Mouse (Mus musculus): ENCODE measurements at regions not wholly inside any gene's neighbourhood (a gene's known extent, or its start where the extent isn't known, plus 50 kb on each side); places are given as distances from the start of the nearest gene placed in this dataset.

DNA sequence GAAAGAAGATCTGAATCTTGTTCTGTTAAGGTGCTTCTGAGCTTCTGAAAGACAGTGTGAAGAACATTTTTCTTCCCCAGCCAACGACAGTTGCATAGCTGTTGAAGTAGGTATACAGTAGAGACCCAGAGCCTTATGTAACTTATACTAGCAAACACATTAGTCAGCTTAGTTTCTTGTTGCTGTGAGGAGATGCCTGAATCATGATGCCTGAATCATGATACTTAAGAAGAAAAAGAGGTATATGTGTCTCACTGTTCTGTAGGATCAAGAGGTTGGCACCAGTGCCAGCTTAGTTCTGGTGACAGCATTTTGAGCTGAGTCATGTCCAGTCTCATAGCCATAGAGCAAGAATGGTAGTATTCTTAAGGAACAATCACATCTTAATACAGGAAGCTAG, 87.2 kb upstream of the Pdzrn3 start:
- WGBS: 81% methylated on average over 1 of the region's 1 CpGs
- Histone ChIP-seq H3K4me2 (ENCODE audit: low read length) (no peak overlapping the region), H3K9me3 (replicated peaks; ENCODE audit: control insufficient read depth, low read length) (no peaks in the 10 kb centered on the region), H3K27ac (ENCODE audit: low read depth, low read length) (no peak overlapping the region), H3K9ac (ENCODE audit: low read length) (no peak overlapping the region), H3K4me1 (ENCODE audit: control insufficient read depth, insufficient read depth, low read length) (no peaks in the 10 kb centered on the region), H3K36me3 (ENCODE audit: control insufficient read depth, insufficient read depth, low read length) (no peaks in the 10 kb centered on the region), H3K27me3 (replicated peaks; ENCODE audit: control insufficient read depth, insufficient read depth, low read length) (no peaks in the 10 kb centered on the region), H3K4me3 (ENCODE audit: low read depth, low read length) (no peak overlapping the region)
- ATAC-seq (no peak), DNase-seq (ENCODE audit: low spot score) (no peak)

- Histone ChIP-seq H3K4me1 (ENCODE audit: control insufficient read depth, insufficient read depth, low read length) (no peaks in the 10 kb centered on the region), H3K27me3 (replicated peaks; ENCODE audit: control insufficient read depth, insufficient read depth, low read length) (no peaks in the 10 kb centered on the region), H3K9ac (ENCODE audit: low read length) (no peak overlapping the region), H3K36me3 (ENCODE audit: control insufficient read depth, insufficient read depth, low read length) (no peaks in the 10 kb centered on the region), H3K27ac (ENCODE audit: low read depth, low read length) (no peak overlapping the region), H3K9me3 (replicated peaks; ENCODE audit: control insufficient read depth, low read length) (no peaks in the 10 kb centered on the region), H3K4me2 (ENCODE audit: low read length) (no peak overlapping the region), H3K4me3 (ENCODE audit: low read depth, low read length) (no peak overlapping the region)
- ATAC-seq (no peak), DNase-seq (ENCODE audit: low spot score) (no peak)
- 53% methylated on average over 3 of the region's 3 CpGs for WGBS
Observed at GRCm38 (mm10) chr6:101463812-101464320, 86.2 kb upstream of the Pdzrn3 start.

- H3K4me2 ChIP-seq (ENCODE audit: low read length): no peak overlapping the region
- no peak overlapping the region for H3K4me3 ChIP-seq (ENCODE audit: low read depth, low read length)
- ATAC-seq: no peak
- WGBS: 89% methylated on average over 5 of the region's 5 CpGs
- H3K36me3 ChIP-seq (ENCODE audit: control insufficient read depth, insufficient read depth, low read length): no peaks in the 10 kb centered on the region
- no peak overlapping the region for H3K9ac ChIP-seq (ENCODE audit: low read length)
- no peaks in the 10 kb centered on the region for H3K27me3 ChIP-seq (replicated peaks; ENCODE audit: control insufficient read depth, insufficient read depth, low read length)
- DNase-seq (ENCODE audit: low spot score): no peak
- H3K9me3 ChIP-seq (replicated peaks; ENCODE audit: control insufficient read depth, low read length): no peaks in the 10 kb centered on the region
- H3K27ac ChIP-seq (ENCODE audit: low read depth, low read length): no peak overlapping the region
- H3K4me1 ChIP-seq (ENCODE audit: control insufficient read depth, insufficient read depth, low read length): no peaks in the 10 kb centered on the region
Observed at GRCm38 (mm10) chr6:101446720-101447119, 69.0 kb upstream of the Pdzrn3 start.

DNA sequence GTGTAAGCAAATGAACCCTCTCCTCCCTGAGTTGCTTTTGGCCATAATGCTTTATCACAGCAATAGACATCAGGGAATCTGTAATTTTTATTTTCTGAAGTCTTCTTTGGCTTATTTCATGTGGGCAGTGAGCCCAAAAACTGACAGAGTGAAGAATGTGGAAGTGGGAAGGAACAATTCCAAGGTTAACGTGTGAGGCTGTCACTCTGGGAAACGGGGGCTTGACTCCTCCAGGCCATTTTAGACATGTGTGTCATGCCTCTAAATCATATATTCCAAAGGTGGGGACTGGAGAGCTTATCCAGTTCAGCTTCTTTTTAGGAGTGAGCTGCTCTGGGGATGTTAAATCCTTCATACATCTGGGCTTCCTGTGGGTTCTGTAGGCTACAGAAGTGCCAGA, 68.6 kb upstream of the Pdzrn3 start:
- Histone ChIP-seq H3K9ac (ENCODE audit: low read length) (no peak overlapping the region), H3K4me1 (ENCODE audit: control insufficient read depth, insufficient read depth, low read length) (no peaks in the 10 kb centered on the region), H3K27ac (ENCODE audit: low read depth, low read length) (no peak overlapping the region), H3K27me3 (replicated peaks; ENCODE audit: control insufficient read depth, insufficient read depth, low read length) (no peaks in the 10 kb centered on the region), H3K4me2 (ENCODE audit: low read length) (no peak overlapping the region), H3K4me3 (ENCODE audit: low read depth, low read length) (no peak overlapping the region), H3K36me3 (ENCODE audit: control insufficient read depth, insufficient read depth, low read length) (no peaks in the 10 kb centered on the region), H3K9me3 (replicated peaks; ENCODE audit: control insufficient read depth, low read length) (no peaks in the 10 kb centered on the region)
- ATAC-seq: no peak
- DNase-seq (ENCODE audit: low spot score): no peak
- WGBS: 71% methylated on average over 2 of the region's 2 CpGs

GRCm38 (mm10) chr6:101432769-101433168, 55.1 kb upstream of the Pdzrn3 start:
- H3K27me3 ChIP-seq (replicated peaks; ENCODE audit: control insufficient read depth, insufficient read depth, low read length): no peaks in the 10 kb centered on the region
- WGBS: 89% methylated on average over 8 of the region's 8 CpGs
- H3K9me3 ChIP-seq (replicated peaks; ENCODE audit: control insufficient read depth, low read length): no peaks in the 10 kb centered on the region
- H3K27ac ChIP-seq (ENCODE audit: low read depth, low read length): no peak overlapping the region
- H3K9ac ChIP-seq (ENCODE audit: low read length): no peak overlapping the region
- no peak overlapping the region for H3K4me3 ChIP-seq (ENCODE audit: low read depth, low read length)
- no peak overlapping the region for H3K4me2 ChIP-seq (ENCODE audit: low read length)
- no peaks in the 10 kb centered on the region for H3K36me3 ChIP-seq (ENCODE audit: control insufficient read depth, insufficient read depth, low read length)
- H3K4me1 ChIP-seq (ENCODE audit: control insufficient read depth, insufficient read depth, low read length): no peaks in the 10 kb centered on the region
- no peak for DNase-seq (ENCODE audit: low spot score)
- ATAC-seq: no peak

DNA sequence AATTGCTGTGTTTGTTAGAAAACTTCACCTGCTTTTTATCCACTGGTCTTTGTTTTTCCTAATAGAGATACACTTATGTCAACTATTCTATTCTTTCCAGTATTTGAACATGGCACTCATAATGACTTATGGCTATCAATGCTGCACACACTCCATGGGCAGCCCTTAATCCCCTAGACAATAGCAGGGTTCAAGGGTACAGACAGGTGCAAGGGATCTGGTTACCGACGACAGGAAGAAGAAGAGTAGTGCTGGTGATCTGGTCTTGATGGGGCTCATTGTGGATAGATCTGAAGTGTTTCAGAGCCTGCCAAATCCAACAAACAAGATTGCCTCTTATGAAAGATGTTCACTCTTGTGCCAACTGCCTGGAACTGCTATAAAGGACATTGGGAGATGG, 51.9 kb upstream of the Pdzrn3 start:
- Histone ChIP-seq H3K27ac (ENCODE audit: low read depth, low read length) (no peak overlapping the region), H3K9me3 (replicated peaks; ENCODE audit: control insufficient read depth, low read length) (no peaks in the 10 kb centered on the region), H3K4me1 (ENCODE audit: control insufficient read depth, insufficient read depth, low read length) (0 out of 2 replicates have a peak, but pooled peaks cover 3% of the 10 kb centered on the region), H3K27me3 (replicated peaks; ENCODE audit: control insufficient read depth, insufficient read depth, low read length) (no peaks in the 10 kb centered on the region), H3K4me3 (ENCODE audit: low read depth, low read length) (no peak overlapping the region), H3K36me3 (ENCODE audit: control insufficient read depth, insufficient read depth, low read length) (no peaks in the 10 kb centered on the region), H3K9ac (ENCODE audit: low read length) (no peak overlapping the region), H3K4me2 (ENCODE audit: low read length) (no peak overlapping the region)
- DNase-seq (ENCODE audit: low spot score) (no peak), ATAC-seq (no peak)
- 60% methylated on average over 2 of the region's 2 CpGs for WGBS
